8 mouse cellular contexts compared by ENCODE assay signal in genomic region chr6:24530711-24531420, GRCm38 (mm10). TPM values are rescaled to one million over a fixed set of nuclear protein-coding genes. Genes with fewer than 3 reads are reported as not detected.
DNase-seq lines count a peak whose midpoint lies in the region; ATAC-seq lines count a peak whose summit lies in the region.

No protein-coding gene starts in this region.

- no peak for ATAC-seq in lung, embryonic 15.5 days (ENCODE audit: borderline replicate concordance, extremely low read depth, low FRiP score, low TSS enrichment)
- no peak for ATAC-seq in forebrain, embryonic 14.5 days
- ATAC-seq in intestine, embryonic 16.5 days, result no peak
- ATAC-seq in stomach, embryonic 16.5 days (ENCODE audit: insufficient read depth, low FRiP score), result no peak
- ATAC-seq in erythroblast, adult 5-6 weeks (replicated peaks; ENCODE audit: low FRiP score, poor library complexity, severe bottlenecking), result no peak

- no peak overlapping the region for H3K9ac ChIP-seq in lung, embryonic 15.5 days
- H3K9ac ChIP-seq in forebrain, embryonic 14.5 days (ENCODE audit: low read length), result no peak overlapping the region
- no peak overlapping the region for H3K9ac ChIP-seq in intestine, embryonic 16.5 days (ENCODE audit: low read depth, low read length)
- peak overlapping the region; percentile 11; the same call in 1 of the 2 replicates for H3K9ac ChIP-seq in stomach, embryonic 16.5 days (ENCODE audit: low read length)

- H3K4me1 ChIP-seq in lung, embryonic 15.5 days, result peaks cover 26% of the 10 kb centered on the region
- H3K4me1 ChIP-seq in forebrain, embryonic 14.5 days (ENCODE audit: control insufficient read depth, insufficient read depth, low read length), result peaks cover 4% of the 10 kb centered on the region; the same call in 1 of the 2 replicates
- H3K4me1 ChIP-seq in intestine, embryonic 16.5 days (ENCODE audit: control insufficient read depth, insufficient read depth, low read length), result peaks cover 8% of the 10 kb centered on the region; the same call in 1 of the 2 replicates
- peaks cover 13% of the 10 kb centered on the region for H3K4me1 ChIP-seq in stomach, embryonic 16.5 days (ENCODE audit: control insufficient read depth, insufficient read depth, low read length)

- peak overlapping the region; percentile 52 for H3K4me2 ChIP-seq in lung, embryonic 15.5 days
- H3K4me2 ChIP-seq in forebrain, embryonic 14.5 days (ENCODE audit: low read length), result peak overlapping the region; percentile 40
- H3K4me2 ChIP-seq in intestine, embryonic 16.5 days (ENCODE audit: low read depth, low read length), result peak overlapping the region; percentile 45
- H3K4me2 ChIP-seq in stomach, embryonic 16.5 days (ENCODE audit: low read depth, low read length), result peak overlapping the region; percentile 50

- no peak overlapping the region for H3K27ac ChIP-seq in lung, embryonic 15.5 days
- no peak overlapping the region for H3K27ac ChIP-seq in forebrain, embryonic 14.5 days (ENCODE audit: low read depth, low read length)
- no peak overlapping the region for H3K27ac ChIP-seq in intestine, embryonic 16.5 days (ENCODE audit: low read length)
- no peak overlapping the region for H3K27ac ChIP-seq in stomach, embryonic 16.5 days (ENCODE audit: low read length)

- no peaks in the 10 kb centered on the region for H3K36me3 ChIP-seq in lung, embryonic 15.5 days
- H3K36me3 ChIP-seq in forebrain, embryonic 14.5 days (ENCODE audit: control insufficient read depth, insufficient read depth, low read length), result no peaks in the 10 kb centered on the region
- no peaks in the 10 kb centered on the region for H3K36me3 ChIP-seq in intestine, embryonic 16.5 days (ENCODE audit: control insufficient read depth, insufficient read depth, low read length)
- H3K36me3 ChIP-seq in stomach, embryonic 16.5 days (ENCODE audit: control insufficient read depth, insufficient read depth, low read length), result no peaks in the 10 kb centered on the region

- H3K27me3 ChIP-seq in lung, embryonic 15.5 days, result no peaks in the 10 kb centered on the region
- H3K27me3 ChIP-seq in forebrain, embryonic 14.5 days (replicated peaks; ENCODE audit: control insufficient read depth, insufficient read depth, low read length), result no peaks in the 10 kb centered on the region
- no peaks in the 10 kb centered on the region for H3K27me3 ChIP-seq in intestine, embryonic 16.5 days (replicated peaks; ENCODE audit: control insufficient read depth, insufficient read depth, low read length)
- no peaks in the 10 kb centered on the region for H3K27me3 ChIP-seq in stomach, embryonic 16.5 days (ENCODE audit: control insufficient read depth, insufficient read depth, low read length)

- WGBS in lung, embryonic 15.5 days, result 41% methylated on average over 11 of the region's 11 CpGs
- WGBS in forebrain, embryonic 14.5 days, result 62% methylated on average over 11 of the region's 11 CpGs
- 51% methylated on average over 11 of the region's 11 CpGs for WGBS in intestine, embryonic 16.5 days
- 43% methylated on average over 11 of the region's 11 CpGs for WGBS in stomach, embryonic 16.5 days

- H3K4me3 ChIP-seq in lung, embryonic 15.5 days, result peak overlapping the region; percentile 13
- H3K4me3 ChIP-seq in forebrain, embryonic 14.5 days (ENCODE audit: low read depth, low read length), result no peak overlapping the region
- peak overlapping the region; percentile 7 for H3K4me3 ChIP-seq in intestine, embryonic 16.5 days (ENCODE audit: low read length)
- H3K4me3 ChIP-seq in stomach, embryonic 16.5 days (replicated peaks; ENCODE audit: low read length), result peak overlapping the region; percentile 19; the same call in 1 of the 2 replicates

- DNase-seq in lung, postnatal 36 days, result no peak
- DNase-seq in forebrain, embryonic 14.5 days (ENCODE audit: low spot score), result no peak
- no peak for DNase-seq in spleen, postnatal 14 days (ENCODE audit: low spot score in 2 of 2)
- no peak for DNase-seq in urinary bladder, adult 18-20 months (ENCODE audit: low spot score in 2 of 2)

- H3K9me3 ChIP-seq in lung, embryonic 15.5 days, result no peaks in the 10 kb centered on the region
- H3K9me3 ChIP-seq in forebrain, embryonic 14.5 days (replicated peaks; ENCODE audit: control insufficient read depth, low read length), result no peaks in the 10 kb centered on the region
- no peaks in the 10 kb centered on the region for H3K9me3 ChIP-seq in intestine, embryonic 16.5 days (ENCODE audit: control insufficient read depth, low read length)
- no peaks in the 10 kb centered on the region for H3K9me3 ChIP-seq in stomach, embryonic 16.5 days (replicated peaks; ENCODE audit: control insufficient read depth, low read length)

RNA-seq across cellular contexts. Expression of gene Asb15, which starts 2.9 kb away (rescaled TPM):
- polyA plus RNA-seq in lung, embryonic 15.5 days (2015; fragmentation: Nextera tagmentation; extraction: Ambion mirVana), result not detected in 2 replicates
- polyA plus RNA-seq in forebrain, embryonic 14.5 days (2014; fragmentation: Nextera tagmentation; extraction: Ambion mirVana), result 0.06 TPM in 1 of 2 replicates, not detected in the other
- polyA plus RNA-seq in intestine, embryonic 16.5 days (2015; fragmentation: Nextera tagmentation; extraction: Ambion mirVana), result not detected in 2 replicates
- 0.10 TPM in 1 of 2 replicates, not detected in the other for polyA plus RNA-seq in stomach, embryonic 16.5 days (2015; fragmentation: Nextera tagmentation; extraction: Ambion mirVana)
- total RNA-seq in erythroblast, adult 5-6 weeks (2015; ENCODE audit: low replicate concordance), result not detected in 2 replicates
- not detected in 2 replicates for total RNA-seq in erythroblast, adult 5-6 weeks (2017; ENCODE audit: low replicate concordance)

RNA-seq across cellular contexts. Expression of gene Ndufa5, which starts 3.1 kb away (rescaled TPM):
- polyA plus RNA-seq in lung, embryonic 15.5 days (2015; fragmentation: Nextera tagmentation; extraction: Ambion mirVana), result 290 and 320 TPM in 2 replicates
- 308 and 346 TPM in 2 replicates for polyA plus RNA-seq in forebrain, embryonic 14.5 days (2014; fragmentation: Nextera tagmentation; extraction: Ambion mirVana)
- polyA plus RNA-seq in intestine, embryonic 16.5 days (2015; fragmentation: Nextera tagmentation; extraction: Ambion mirVana), result 380 and 393 TPM in 2 replicates
- polyA plus RNA-seq in stomach, embryonic 16.5 days (2015; fragmentation: Nextera tagmentation; extraction: Ambion mirVana), result 320 and 383 TPM in 2 replicates
- total RNA-seq in erythroblast, adult 5-6 weeks (2015; ENCODE audit: low replicate concordance), result 14.0 and 24.2 TPM in 2 replicates
- 44.5 and 82.2 TPM in 2 replicates for total RNA-seq in erythroblast, adult 5-6 weeks (2017; ENCODE audit: low replicate concordance)

RNA-seq across cellular contexts. Expression of gene Iqub, which starts 16.0 kb away (rescaled TPM):
- 0.99 and 1.2 TPM in 2 replicates for polyA plus RNA-seq in lung, embryonic 15.5 days (2015; fragmentation: Nextera tagmentation; extraction: Ambion mirVana)
- 2.0 and 2.1 TPM in 2 replicates for polyA plus RNA-seq in forebrain, embryonic 14.5 days (2014; fragmentation: Nextera tagmentation; extraction: Ambion mirVana)
- 0.04 TPM in 1 of 2 replicates, not detected in the other for polyA plus RNA-seq in intestine, embryonic 16.5 days (2015; fragmentation: Nextera tagmentation; extraction: Ambion mirVana)
- polyA plus RNA-seq in stomach, embryonic 16.5 days (2015; fragmentation: Nextera tagmentation; extraction: Ambion mirVana), result 0.06 TPM in 1 of 2 replicates, not detected in the other
- not detected in 2 replicates for total RNA-seq in erythroblast, adult 5-6 weeks (2015; ENCODE audit: low replicate concordance)
- total RNA-seq in erythroblast, adult 5-6 weeks (2017; ENCODE audit: low replicate concordance), result not detected in 2 replicates
